Mouse (Mus musculus) olfactory bulb, adult 2 months (tissue): Measurements from ENCODE around the gene Usp54.

ENCODE experiments used
- CTCF ChIP-seq: fragments of 200-500 bp; IDR thresholded peaks from 2 replicates; pipeline ENCODE4 v1.5.1; 2012; ENCODE audit warnings: low read depth, mild to moderate bottlenecking, low read length, moderate library complexity; ENCODE audit not compliant: insufficient read depth
- POLR2A ChIP-seq: fragments of 200-500 bp; IDR thresholded peaks from 2 replicates; pipeline ENCODE4 v1.6.1; 2012; ENCODE audit warnings: mild to moderate bottlenecking, low read depth, low read length, moderate library complexity; ENCODE audit not compliant: insufficient read depth

DNA sequence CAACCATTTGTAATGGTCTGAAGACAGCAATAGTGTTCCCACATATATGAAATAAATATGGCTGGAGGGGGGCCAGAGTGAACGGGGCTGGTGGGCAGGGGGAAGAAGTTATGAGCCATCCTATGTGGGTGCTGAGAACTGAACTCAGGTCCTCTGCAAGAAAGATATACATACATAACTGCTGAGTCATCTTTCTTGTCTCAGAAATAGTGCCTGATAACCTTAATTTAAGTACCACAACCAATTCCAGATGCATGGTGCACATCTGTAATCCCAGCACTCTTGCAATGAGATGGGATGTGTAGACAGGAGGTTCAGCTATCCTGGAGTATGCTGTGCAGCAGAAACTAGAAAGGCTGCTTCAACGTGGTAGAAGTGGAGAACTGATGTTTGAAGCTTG lies 40.9 kb upstream of the Usp54 start:
- TF ChIP-seq CTCF (no peak), POLR2A (no peak)
